Mouse (Mus musculus) C2C12 (cell line): ENCODE data around the gene Rexo4.

Experiments
- CTCF ChIP-seq: IDR thresholded peaks from one replicate; pipeline ENCODE4 v1.5.1; 2011; ENCODE audit not compliant: control insufficient read depth, insufficient read depth, insufficient read length
- USF1 ChIP-seq: IDR thresholded peaks from one replicate; pipeline ENCODE4 v1.6.1; 2011; ENCODE audit warnings: low read depth, mild to moderate bottlenecking, control low read depth, moderate library complexity

- peak; percentile 75 for TF ChIP-seq CTCF
- TF ChIP-seq USF1, result no peak
These were observed 57.1 kb downstream of the Rexo4 start for GRCm38 (mm10) chr2:26907109-26907508.
